Mouse (Mus musculus): ENCODE measurements around the gene Ercc8. TPM values are rescaled to one million over a fixed set of nuclear protein-coding genes. Genes with fewer than 3 reads are reported as not detected.

Gene Ercc8
- total and polyA plus RNA-seq, 2 experiments from 2014 or later = 7.7 to 8.7 TPM

- Histone ChIP-seq H3K4me3 (ENCODE audit: low read depth, low read length) (no peak overlapping the region), H3K4me2 (ENCODE audit: low read depth, low read length) (no peak overlapping the region), H3K27ac (ENCODE audit: low read depth) (no peak overlapping the region), H3K9ac (replicated peaks; ENCODE audit: low read depth, low read length) (no peak overlapping the region), H3K9me3 (replicated peaks; ENCODE audit: control insufficient read depth, low read length) (no peaks in the 10 kb centered on the region), H3K4me1 (ENCODE audit: control insufficient read depth, insufficient read depth) (no peaks in the 10 kb centered on the region), H3K36me3 (replicated peaks; ENCODE audit: control insufficient read depth, insufficient read depth, low read length) (no peaks in the 10 kb centered on the region), H3K27me3 (ENCODE audit: control insufficient read depth, insufficient read depth, low read length) (no peaks in the 10 kb centered on the region)
- 59% methylated on average over 3 of the region's 3 CpGs for WGBS
- TF ChIP-seq CTCF (IDR thresholded peaks at IDR 0.05; ENCODE audit: low read depth) (no peak), EP300 (IDR thresholded peaks at IDR 0.05; ENCODE audit: low read depth) (no peak)
- ATAC-seq (ENCODE audit: insufficient read depth, low read depth) = no peak
- DNase-seq (ENCODE audit: low spot score) = no peak
Measured at GRCm38 (mm10) chr13:108229191-108229590, 70.7 kb downstream of the Ercc8 start.

GRCm38 (mm10) chr13:108229634-108230330 is 71.3 kb downstream of the Ercc8 start:
- 76% methylated on average over 6 of the region's 6 CpGs for WGBS
- no peak for ATAC-seq (ENCODE audit: insufficient read depth, low read depth)

GRCm38 (mm10) chr13:108240012-108240411 is 81.5 kb downstream of the Ercc8 start:
- no peak for TF ChIP-seq EP300 (IDR thresholded peaks at IDR 0.05; ENCODE audit: low read depth)
- no peak for TF ChIP-seq CTCF (IDR thresholded peaks at IDR 0.05; ENCODE audit: low read depth)
- H3K9ac ChIP-seq (replicated peaks; ENCODE audit: low read depth, low read length) = no peak overlapping the region
- DNase-seq (ENCODE audit: low spot score) = no peak
- H3K4me1 ChIP-seq (ENCODE audit: control insufficient read depth, insufficient read depth) = peaks cover 4% of the 10 kb centered on the region; the same call in 1 of the 2 replicates
- no peak overlapping the region for H3K4me3 ChIP-seq (ENCODE audit: low read depth, low read length)
- ATAC-seq (ENCODE audit: insufficient read depth, low read depth) = no peak
- H3K27ac ChIP-seq (ENCODE audit: low read depth) = no peak overlapping the region
- H3K4me2 ChIP-seq (ENCODE audit: low read depth, low read length) = no peak overlapping the region
- H3K27me3 ChIP-seq (ENCODE audit: control insufficient read depth, insufficient read depth, low read length) = no peaks in the 10 kb centered on the region
- H3K9me3 ChIP-seq (replicated peaks; ENCODE audit: control insufficient read depth, low read length) = no peaks in the 10 kb centered on the region
- WGBS = 58% methylated on average over 4 of the region's 4 CpGs
- H3K36me3 ChIP-seq (replicated peaks; ENCODE audit: control insufficient read depth, insufficient read depth, low read length) = no peaks in the 10 kb centered on the region

More at GRCm38 (mm10) chr13:108229634-108230330, 71.3 kb downstream of the Ercc8 start:
- TF ChIP-seq CTCF (IDR thresholded peaks at IDR 0.05; ENCODE audit: low read depth) (no peak), EP300 (IDR thresholded peaks at IDR 0.05; ENCODE audit: low read depth) (no peak)
- no peak overlapping the region for H3K27ac ChIP-seq (ENCODE audit: low read depth)
- DNase-seq (ENCODE audit: low spot score) = no peak
- H3K9me3 ChIP-seq (replicated peaks; ENCODE audit: control insufficient read depth, low read length) = no peaks in the 10 kb centered on the region
- no peaks in the 10 kb centered on the region for H3K36me3 ChIP-seq (replicated peaks; ENCODE audit: control insufficient read depth, insufficient read depth, low read length)
- no peak overlapping the region for H3K9ac ChIP-seq (replicated peaks; ENCODE audit: low read depth, low read length)
- H3K27me3 ChIP-seq (ENCODE audit: control insufficient read depth, insufficient read depth, low read length) = no peaks in the 10 kb centered on the region
- no peaks in the 10 kb centered on the region for H3K4me1 ChIP-seq (ENCODE audit: control insufficient read depth, insufficient read depth)
- H3K4me3 ChIP-seq (ENCODE audit: low read depth, low read length) = no peak overlapping the region
- H3K4me2 ChIP-seq (ENCODE audit: low read depth, low read length) = no peak overlapping the region

GRCm38 (mm10) chr13:108241715-108242114 is 83.2 kb downstream of the Ercc8 start:
- Histone ChIP-seq H3K4me2 (ENCODE audit: low read depth, low read length) (no peak overlapping the region), H3K9ac (replicated peaks; ENCODE audit: low read depth, low read length) (no peak overlapping the region), H3K4me1 (ENCODE audit: control insufficient read depth, insufficient read depth) (peaks cover 8% of the 10 kb centered on the region; the same call in 1 of the 2 replicates), H3K4me3 (ENCODE audit: low read depth, low read length) (no peak overlapping the region), H3K27ac (ENCODE audit: low read depth) (no peak overlapping the region), H3K27me3 (ENCODE audit: control insufficient read depth, insufficient read depth, low read length) (no peaks in the 10 kb centered on the region), H3K9me3 (replicated peaks; ENCODE audit: control insufficient read depth, low read length) (no peaks in the 10 kb centered on the region), H3K36me3 (replicated peaks; ENCODE audit: control insufficient read depth, insufficient read depth, low read length) (no peaks in the 10 kb centered on the region)
- WGBS = 62% methylated on average over 5 of the region's 5 CpGs
- DNase-seq (ENCODE audit: low spot score) (no peak), ATAC-seq (ENCODE audit: insufficient read depth, low read depth) (no peak)
- TF ChIP-seq CTCF (IDR thresholded peaks at IDR 0.05; ENCODE audit: low read depth) (no peak), EP300 (IDR thresholded peaks at IDR 0.05; ENCODE audit: low read depth) (no peak)

Other genes starting within 250 kb of the Ercc8 start
- gene Smim15, start 114.3 kb upstream of the Ercc8 start, total RNA-seq (2014; rRNA removed; ENCODE audit: low replicate concordance) = 22.5 and 50.7 TPM in 2 replicates
- gene Smim15, start 114.3 kb upstream of the Ercc8 start, polyA plus RNA-seq (2015; fragmentation: Nextera tagmentation; extraction: Ambion mirVana) = 23.0 and 25.0 TPM in 2 replicates
- 3.4 TPM in 1 of 2 replicates, not detected in the other for gene Ndufaf2, start 108 bp upstream of the Ercc8 start, total RNA-seq (2014; rRNA removed; ENCODE audit: low replicate concordance)
- gene Ndufaf2, start 108 bp upstream of the Ercc8 start, polyA plus RNA-seq (2015; fragmentation: Nextera tagmentation; extraction: Ambion mirVana) = 61.7 and 62.5 TPM in 2 replicates
- 0.95 and 2.7 TPM in 2 replicates for gene Elovl7, start 55.7 kb downstream of the Ercc8 start, total RNA-seq (2014; rRNA removed; ENCODE audit: low replicate concordance)
- gene Elovl7, start 55.7 kb downstream of the Ercc8 start, polyA plus RNA-seq (2015; fragmentation: Nextera tagmentation; extraction: Ambion mirVana) = 1.8 and 2.1 TPM in 2 replicates
- 4.7 TPM in 1 of 2 replicates, not detected in the other for gene Depdc1b, start 157.6 kb downstream of the Ercc8 start, total RNA-seq (2014; rRNA removed; ENCODE audit: low replicate concordance)
- 1.1 and 1.5 TPM in 2 replicates for gene Depdc1b, start 157.6 kb downstream of the Ercc8 start, polyA plus RNA-seq (2015; fragmentation: Nextera tagmentation; extraction: Ambion mirVana)